Mouse (Mus musculus) hindbrain, embryonic 11.5 days (tissue): ENCODE measurements around the gene Btbd16. TPM values are rescaled to one million over a fixed set of nuclear protein-coding genes. Genes with fewer than 3 reads are reported as not detected.

Experiments
- ATAC-seq: fragments of 200-750 bp; cut with Nextera tagmentation; 2 replicates; pipeline ENCODE4 v1.8.0; 2017; ENCODE audit warnings: mild to moderate bottlenecking, moderate TSS enrichment, moderate library complexity; ENCODE audit not compliant: low FRiP score
- DNase-seq: peaks from one replicate; pipeline ENCODE4 v3.0.0-alpha.2; 2015; ENCODE audit warnings: low spot score
- H3K27ac ChIP-seq: fragments of 300-500 bp; sonication (generic); 2 replicates; pipeline ENCODE4 v1.5.1; 2014; ENCODE audit warnings: mild to moderate bottlenecking, low read depth, low read length
- H3K27me3 ChIP-seq: fragments of 300-500 bp; sonication (generic); 2 replicates; pipeline ENCODE4 v1.6.1; 2014; ENCODE audit warnings: mild to moderate bottlenecking, low read length, moderate library complexity, mixed read lengths; ENCODE audit not compliant: control insufficient read depth, insufficient read depth
- H3K36me3 ChIP-seq: fragments of 300-500 bp; sonication (generic); 2 replicates; pipeline ENCODE4 v1.6.1; 2014; ENCODE audit warnings: mild to moderate bottlenecking, low read length, moderate library complexity, mixed read lengths; ENCODE audit not compliant: control insufficient read depth, insufficient read depth
- H3K4me1 ChIP-seq: fragments of 300-500 bp; sonication (generic); replicated peaks from 2 replicates; pipeline ENCODE4 v1.6.1; 2014; ENCODE audit warnings: low read length, mixed read lengths; ENCODE audit not compliant: control insufficient read depth, insufficient read depth
- H3K4me2 ChIP-seq: fragments of 300-500 bp; sonication (generic); replicated peaks from 2 replicates; pipeline ENCODE4 v1.6.1; 2014; ENCODE audit warnings: mild to moderate bottlenecking, low read depth, low read length
- H3K4me3 ChIP-seq: fragments of 300-500 bp; sonication (generic); 2 replicates; pipeline ENCODE4 v1.5.1; 2014; ENCODE audit warnings: low read depth, low read length
- H3K9ac ChIP-seq: fragments of 300-500 bp; sonication (generic); 2 replicates; pipeline ENCODE4 v1.6.1; 2014; ENCODE audit warnings: low read depth, low read length
- H3K9me3 ChIP-seq: fragments of 300-500 bp; sonication (generic); 2 replicates; pipeline ENCODE4 v1.6.1; 2016; ENCODE audit warnings: low read length; ENCODE audit not compliant: control insufficient read depth
- WGBS: fragments of 180-500 bp; shearing (Covaris S2); extraction: QIAGEN DNeasy Blood & Tissue Kit; methylation state at CpG from one replicate; pipeline ENCODE4 v1.1.7; 2014; 5-methylcytosine and 5-hydroxymethylcytosine counted together
- polyA plus RNA-seq: library from polyadenylated mRNA; unstranded; fragments of >200 nt; fragmentation: Nextera tagmentation; extraction: Ambion mirVana; gene quantifications from 2 replicates; pipeline ENCODE4 v1.2.1, GENCODE M21; 2014

Btbd16 gene
- polyA plus RNA-seq, 1 experiment from 2014 or later = not detected

- H3K27me3 ChIP-seq = no peaks in the 10 kb centered on the region
- H3K36me3 ChIP-seq = no peaks in the 10 kb centered on the region
- 16% methylated on average over 3 of the region's 3 CpGs for WGBS
- no peak for DNase-seq
- H3K27ac ChIP-seq = no peak overlapping the region
- no peak for ATAC-seq
- H3K4me1 ChIP-seq = peaks cover 1% of the 10 kb centered on the region; the same call in 1 of the 2 replicates
- no peak overlapping the region for H3K4me3 ChIP-seq
- no peak overlapping the region for H3K4me2 ChIP-seq
- H3K9ac ChIP-seq = no peak overlapping the region
- no peaks in the 10 kb centered on the region for H3K9me3 ChIP-seq
Measured at GRCm38 (mm10) chr7:130855681-130856080, 81.8 kb downstream of the Btbd16 start.

DNA sequence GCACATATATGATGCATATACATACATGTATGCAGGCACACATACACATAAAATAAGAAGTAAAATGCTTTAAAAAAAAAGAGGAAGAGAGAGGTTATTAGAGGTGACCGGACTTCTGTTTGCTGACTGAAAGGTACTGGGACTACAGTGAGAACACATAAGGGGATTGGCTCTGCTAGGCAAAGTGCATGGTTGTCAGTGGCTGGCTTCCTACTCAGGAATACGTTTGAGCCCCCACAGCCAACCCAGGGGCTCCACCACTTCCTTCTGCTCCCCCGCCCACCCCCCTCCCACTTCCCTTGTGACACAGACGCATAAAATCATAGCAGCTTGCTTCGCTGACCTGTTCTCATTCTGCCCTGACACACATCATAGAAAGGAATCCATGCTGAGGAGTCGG lies 84.1 kb downstream of the Btbd16 start:
- no peaks in the 10 kb centered on the region for H3K27me3 ChIP-seq
- H3K27ac ChIP-seq = no peak overlapping the region
- H3K4me2 ChIP-seq = no peak overlapping the region
- WGBS = 76% methylated on average over 6 of the region's 6 CpGs
- no peaks in the 10 kb centered on the region for H3K36me3 ChIP-seq
- no peak for ATAC-seq
- H3K9me3 ChIP-seq = no peaks in the 10 kb centered on the region
- no peak for DNase-seq
- peaks cover 8% of the 10 kb centered on the region; the same call in 1 of the 2 replicates for H3K4me1 ChIP-seq
- H3K4me3 ChIP-seq = no peak overlapping the region
- H3K9ac ChIP-seq = no peak overlapping the region

GRCm38 (mm10) chr7:130859926-130860325 lies 86.1 kb downstream of the Btbd16 start:
- Histone ChIP-seq H3K4me2 (no peak overlapping the region), H3K4me1 (peaks cover 8% of the 10 kb centered on the region; the same call in 1 of the 2 replicates), H3K27ac (no peak overlapping the region), H3K27me3 (no peaks in the 10 kb centered on the region), H3K4me3 (no peak overlapping the region), H3K9ac (no peak overlapping the region), H3K36me3 (no peaks in the 10 kb centered on the region), H3K9me3 (no peaks in the 10 kb centered on the region)
- ATAC-seq (no peak), DNase-seq (no peak)
- WGBS = 17% methylated on average over 5 of the region's 5 CpGs

- Histone ChIP-seq H3K9ac (no peak overlapping the region), H3K9me3 (no peaks in the 10 kb centered on the region), H3K36me3 (no peaks in the 10 kb centered on the region), H3K4me1 (peaks cover 8% of the 10 kb centered on the region; the same call in 1 of the 2 replicates), H3K27ac (0 out of 2 replicates have a peak overlapping the region, but pooled peaks have one; percentile 13), H3K27me3 (no peaks in the 10 kb centered on the region), H3K4me3 (no peak overlapping the region), H3K4me2 (no peak overlapping the region)
- 22% methylated on average over 11 of the region's 11 CpGs for WGBS
- DNase-seq (peak; percentile 40), ATAC-seq (peak; percentile 10; the same call in 1 of the 2 replicates)
Measured at GRCm38 (mm10) chr7:130860721-130861142, 86.9 kb downstream of the Btbd16 start.

- 67% methylated on average over 1 of the region's 1 CpGs for WGBS
- Histone ChIP-seq H3K9me3 (no peaks in the 10 kb centered on the region), H3K27me3 (no peaks in the 10 kb centered on the region), H3K9ac (no peak overlapping the region), H3K4me3 (no peak overlapping the region), H3K4me2 (no peak overlapping the region), H3K36me3 (no peaks in the 10 kb centered on the region), H3K4me1 (peaks cover 10% of the 10 kb centered on the region; the same call in 1 of the 2 replicates), H3K27ac (no peak overlapping the region)
- DNase-seq (no peak), ATAC-seq (no peak)
Measured at GRCm38 (mm10) chr7:130862501-130862900, 88.6 kb downstream of the Btbd16 start.

DNA sequence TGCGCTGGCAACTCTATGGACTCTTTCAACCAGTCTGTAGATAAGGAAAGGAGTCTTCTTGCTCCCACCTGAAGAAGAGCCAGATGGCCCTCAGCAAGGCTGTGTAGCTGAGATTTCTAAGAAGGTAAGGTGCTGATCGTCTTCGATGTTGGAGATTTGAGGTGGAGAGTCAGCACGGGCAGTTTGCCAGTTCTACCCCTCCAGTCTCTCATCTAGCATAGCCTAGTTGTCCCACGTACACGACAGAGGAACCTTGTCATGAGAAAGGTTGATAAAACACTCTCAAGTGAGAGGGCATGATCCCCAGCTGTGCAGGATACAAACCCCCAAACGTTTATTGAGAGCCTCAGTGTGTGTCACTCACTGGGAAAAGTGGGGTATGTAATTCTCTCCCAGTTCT lies 90.8 kb downstream of the Btbd16 start:
- H3K9me3 ChIP-seq = no peaks in the 10 kb centered on the region
- no peaks in the 10 kb centered on the region for H3K36me3 ChIP-seq
- no peak overlapping the region for H3K4me3 ChIP-seq
- no peak overlapping the region for H3K4me2 ChIP-seq
- no peaks in the 10 kb centered on the region for H3K27me3 ChIP-seq
- H3K9ac ChIP-seq = no peak overlapping the region
- DNase-seq = no peak
- 75% methylated on average over 7 of the region's 7 CpGs for WGBS
- peaks cover 10% of the 10 kb centered on the region; the same call in 1 of the 2 replicates for H3K4me1 ChIP-seq
- no peak overlapping the region for H3K27ac ChIP-seq
- ATAC-seq = no peak

DNA sequence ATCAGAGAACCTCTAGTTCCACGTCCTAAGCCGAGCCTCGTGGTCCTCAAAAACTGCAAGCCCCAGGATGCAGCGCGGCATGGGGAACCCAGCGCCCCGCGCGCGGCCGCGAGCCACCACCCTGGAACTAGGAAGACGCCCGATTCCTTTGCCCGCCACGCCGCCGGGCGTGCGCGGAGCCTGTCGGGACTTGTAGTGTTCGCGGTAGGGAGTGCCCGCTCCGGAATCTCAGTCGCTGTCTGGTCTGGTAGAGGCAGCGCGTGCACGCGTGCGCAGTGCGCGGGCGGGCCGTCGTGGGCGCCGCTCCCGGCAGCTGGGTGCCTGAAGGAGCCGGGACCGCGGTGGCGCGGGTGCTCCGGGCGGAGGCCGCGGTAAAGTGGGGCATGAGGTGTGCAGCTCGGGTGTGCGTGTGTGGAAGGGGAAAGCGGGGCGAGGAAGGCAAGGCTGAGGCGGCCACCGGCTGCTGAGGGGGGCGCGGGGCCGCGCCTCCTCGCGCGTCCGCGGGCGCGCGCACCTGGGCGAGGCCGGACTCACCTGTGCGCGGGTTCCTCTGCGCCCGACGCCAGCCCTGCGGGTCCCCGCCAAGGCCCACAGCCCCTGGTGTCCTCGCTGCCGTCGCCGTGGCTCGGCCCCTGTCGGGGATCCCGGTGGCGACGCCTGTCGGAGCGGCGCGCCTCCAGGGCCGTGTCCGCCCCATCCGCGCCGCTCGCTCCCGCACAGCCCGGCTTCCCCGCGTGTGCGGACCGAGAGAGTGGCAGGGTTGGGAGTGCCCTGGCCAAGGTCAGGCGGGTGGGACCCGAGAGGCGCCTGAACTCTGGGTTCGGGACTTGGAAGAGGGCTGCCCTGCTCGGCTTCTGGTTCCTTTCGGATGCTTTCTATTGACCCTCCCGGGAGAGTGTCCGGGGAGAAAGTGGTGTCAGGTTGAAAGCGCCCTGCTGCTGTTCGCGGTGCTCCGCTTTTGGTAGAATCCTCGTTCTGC lies 92.0 kb downstream of the Btbd16 start, which contains the start of gene Plekha1:
TSS of gene Plekha1 (plus strand) at position 144 of the 979 bp plus-strand sequence.
- H3K9ac ChIP-seq = peak within 1 kb of the TSS; percentile 84
- H3K27ac ChIP-seq = peak within 1 kb of the TSS; percentile 75
- under 1% methylated on average over 80 of the region's 114 CpGs for WGBS
- H3K27me3 ChIP-seq = no peaks in the 10 kb centered on the region
- H3K4me3 ChIP-seq = peak within 1 kb of the TSS; percentile 95
- H3K36me3 ChIP-seq = no peaks in the 10 kb centered on the region
- ATAC-seq = peak; percentile 98
- peak within 1 kb of the TSS; percentile 72 for H3K4me2 ChIP-seq
- 0 out of 2 replicates have a peak, but pooled peaks cover 6% of the 10 kb centered on the region for H3K4me1 ChIP-seq
- peak; percentile 97 for DNase-seq
- H3K9me3 ChIP-seq = no peaks in the 10 kb centered on the region

- 2% methylated on average over 13 of the region's 13 CpGs for WGBS
- Histone ChIP-seq H3K9me3 (no peaks in the 10 kb centered on the region), H3K27ac (peak overlapping the region; percentile 75; the same call in 1 of the 2 replicates), H3K27me3 (no peaks in the 10 kb centered on the region), H3K36me3 (no peaks in the 10 kb centered on the region), H3K9ac (peak overlapping the region; percentile 84), H3K4me3 (peak overlapping the region; percentile 95), H3K4me1 (0 out of 2 replicates have a peak, but pooled peaks cover 2% of the 10 kb centered on the region), H3K4me2 (peak overlapping the region; percentile 72)
- ATAC-seq (no peak), DNase-seq (peak; percentile 28)
Measured at GRCm38 (mm10) chr7:130866640-130867039, 92.8 kb downstream of the Btbd16 start.
